Mouse (Mus musculus) lung, embryonic 15.5 days (tissue): ENCODE results near the gene Ppy. TPM values are rescaled to one million over a fixed set of nuclear protein-coding genes. Genes with fewer than 3 reads are reported as not detected.

Experiments used
- ATAC-seq: fragments of 200-750 bp; cut with Nextera tagmentation; 2 replicates; pipeline ENCODE4 v1.8.0; 2017; ENCODE audit warnings: moderate number of reproducible peaks, borderline replicate concordance; ENCODE audit not compliant: low FRiP score, low TSS enrichment; ENCODE audit errors: extremely low read depth
- H3K27ac ChIP-seq: fragments of 300-500 bp; sonication (generic); 2 replicates; pipeline ENCODE4 v1.5.1; 2015; ENCODE audit warnings: moderate library complexity, mild to moderate bottlenecking, inconsistent platforms
- H3K27me3 ChIP-seq: fragments of 300-500 bp; sonication (generic); 2 replicates; pipeline ENCODE4 v1.6.1; 2015; ENCODE audit warnings: inconsistent platforms
- H3K36me3 ChIP-seq: fragments of 300-500 bp; sonication (generic); 2 replicates; pipeline ENCODE4 v1.6.1; 2015; ENCODE audit warnings: inconsistent platforms
- H3K4me1 ChIP-seq: fragments of 300-500 bp; sonication (generic); 2 replicates; pipeline ENCODE4 v1.6.1; 2015; ENCODE audit warnings: inconsistent platforms
- H3K4me2 ChIP-seq: fragments of 300-500 bp; sonication (generic); 2 replicates; pipeline ENCODE4 v1.6.1; 2015; ENCODE audit warnings: inconsistent platforms, mild to moderate bottlenecking, moderate library complexity
- H3K4me3 ChIP-seq: fragments of 300-500 bp; sonication (generic); 2 replicates; pipeline ENCODE4 v1.5.1; 2015; ENCODE audit warnings: mild to moderate bottlenecking, inconsistent platforms
- H3K9ac ChIP-seq: fragments of 300-500 bp; sonication (generic); 2 replicates; pipeline ENCODE4 v1.6.1; 2015; ENCODE audit warnings: inconsistent platforms
- H3K9me3 ChIP-seq: fragments of 300-500 bp; sonication (generic); 2 replicates; pipeline ENCODE4 v1.6.1; 2016; ENCODE audit warnings: inconsistent platforms
- WGBS: fragments of 180-500 bp; shearing (Covaris S2); methylation state at CpG from one replicate; pipeline ENCODE4 v1.1.7; 2015; 5-methylcytosine and 5-hydroxymethylcytosine counted together
- polyA plus RNA-seq: library from polyadenylated mRNA; unstranded; fragments of >200 nt; fragmentation: Nextera tagmentation; extraction: Ambion mirVana; gene quantifications from 2 replicates; pipeline ENCODE4 v1.2.1, GENCODE M21; 2015

The Ppy gene
- not detected in 2 replicates for polyA plus RNA-seq

DNA sequence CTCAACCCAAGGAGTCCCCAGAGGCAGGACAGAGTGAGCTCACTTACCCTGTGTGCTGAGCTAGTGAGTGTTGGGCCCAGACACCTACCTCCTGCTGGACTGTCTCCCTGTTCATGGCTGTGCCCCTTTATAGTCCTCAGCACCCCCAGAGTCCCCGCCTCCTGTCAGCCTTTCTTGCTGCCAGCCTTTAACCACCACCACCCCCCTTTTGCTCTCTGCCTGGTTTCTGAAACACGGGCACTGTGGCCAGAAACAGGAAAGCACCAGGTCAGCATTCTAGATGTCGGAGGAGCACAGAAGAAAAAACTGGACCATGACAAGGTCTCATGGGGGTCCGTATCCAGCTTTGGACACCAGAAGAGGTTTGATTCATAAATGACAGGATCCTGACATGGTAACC, at the start of gene Ppy:
TSS of gene Ppy (minus strand) at position 101 of the 400 bp plus-strand sequence.
- Histone ChIP-seq H3K27me3 (peaks cover 39% of the 10 kb centered on the region), H3K9ac (no peak within 1 kb of the TSS), H3K4me2 (no peak within 1 kb of the TSS), H3K27ac (no peak within 1 kb of the TSS), H3K9me3 (no peaks in the 10 kb centered on the region), H3K36me3 (no peaks in the 10 kb centered on the region), H3K4me3 (no peak within 1 kb of the TSS), H3K4me1 (peaks cover 19% of the 10 kb centered on the region)
- 72% methylated on average over 4 of the region's 4 CpGs for WGBS
- ATAC-seq = no peak

DNA sequence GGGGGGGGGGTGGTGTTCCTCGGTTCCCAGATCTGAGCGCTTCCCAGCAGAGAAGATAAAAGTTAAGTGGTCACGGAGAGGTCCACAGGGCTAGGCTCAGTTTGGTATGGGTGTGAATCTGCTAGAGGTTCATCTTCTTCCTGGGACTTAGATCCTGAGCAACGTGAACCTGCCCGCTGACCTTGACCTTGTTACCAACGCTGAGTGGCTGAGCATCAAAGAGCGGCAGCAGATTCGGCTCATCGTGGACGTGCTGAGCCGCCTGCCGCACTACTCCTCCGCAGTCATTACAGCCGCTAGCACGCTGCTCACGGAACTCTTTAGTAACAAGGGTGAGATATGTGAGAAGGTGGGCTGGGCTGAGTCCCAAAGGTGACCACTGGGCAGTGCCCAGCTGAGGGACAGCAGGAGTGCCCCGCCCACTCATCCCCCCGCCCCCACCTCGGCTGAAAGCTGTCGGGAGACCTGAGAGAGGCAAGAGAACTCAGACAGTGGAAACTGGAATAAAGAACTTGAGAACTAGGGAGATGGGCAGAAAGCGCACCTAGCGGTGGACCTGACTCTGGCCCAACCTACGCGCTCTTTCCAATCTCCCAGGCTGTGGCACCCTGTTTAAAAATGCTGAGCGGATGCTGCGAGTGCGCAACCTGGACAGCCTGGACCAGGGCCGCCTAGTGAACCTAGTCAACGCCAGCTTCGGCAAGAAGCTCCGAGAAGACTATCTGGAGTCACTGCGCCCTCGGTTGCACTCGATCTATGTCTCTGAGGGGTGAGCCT, 46.3 kb upstream of the Ppy start:
- no peak overlapping the region for H3K27ac ChIP-seq
- WGBS = 9% methylated on average over 34 of the region's 34 CpGs
- H3K9ac ChIP-seq = no peak overlapping the region
- H3K4me3 ChIP-seq = no peak overlapping the region
- H3K27me3 ChIP-seq = peaks cover 75% of the 10 kb centered on the region
- H3K4me2 ChIP-seq = no peak overlapping the region
- no peaks in the 10 kb centered on the region for H3K36me3 ChIP-seq
- H3K9me3 ChIP-seq = no peaks in the 10 kb centered on the region
- H3K4me1 ChIP-seq = peaks cover 13% of the 10 kb centered on the region
- no peak for ATAC-seq

DNA sequence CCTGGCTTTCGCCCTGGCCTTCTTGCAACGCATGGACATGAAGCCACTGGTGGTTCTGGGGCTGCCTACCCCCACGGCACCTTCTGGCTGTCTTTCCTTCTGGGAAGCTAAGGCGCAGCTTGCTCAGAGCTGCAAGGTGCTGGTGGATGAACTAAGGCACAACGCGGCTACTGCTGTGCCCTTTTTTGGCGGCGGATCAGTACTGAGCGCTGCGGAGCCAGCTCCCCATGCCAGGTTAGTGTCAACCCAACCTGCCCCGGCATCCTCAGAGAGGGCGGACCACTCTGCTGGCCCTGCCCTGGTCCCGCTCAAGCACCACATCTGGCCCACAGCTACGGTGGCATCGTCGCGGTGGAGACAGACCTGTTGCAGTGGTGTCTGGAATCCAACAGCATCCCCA, 45.4 kb upstream of the Ppy start:
- WGBS = 11% methylated on average over 17 of the region's 17 CpGs
- no peak overlapping the region for H3K27ac ChIP-seq
- H3K9me3 ChIP-seq = no peaks in the 10 kb centered on the region
- H3K27me3 ChIP-seq = peaks cover 79% of the 10 kb centered on the region
- H3K4me2 ChIP-seq = no peak overlapping the region
- no peak overlapping the region for H3K4me3 ChIP-seq
- H3K36me3 ChIP-seq = no peaks in the 10 kb centered on the region
- no peak overlapping the region for H3K9ac ChIP-seq
- H3K4me1 ChIP-seq = peaks cover 13% of the 10 kb centered on the region
- no peak for ATAC-seq

DNA sequence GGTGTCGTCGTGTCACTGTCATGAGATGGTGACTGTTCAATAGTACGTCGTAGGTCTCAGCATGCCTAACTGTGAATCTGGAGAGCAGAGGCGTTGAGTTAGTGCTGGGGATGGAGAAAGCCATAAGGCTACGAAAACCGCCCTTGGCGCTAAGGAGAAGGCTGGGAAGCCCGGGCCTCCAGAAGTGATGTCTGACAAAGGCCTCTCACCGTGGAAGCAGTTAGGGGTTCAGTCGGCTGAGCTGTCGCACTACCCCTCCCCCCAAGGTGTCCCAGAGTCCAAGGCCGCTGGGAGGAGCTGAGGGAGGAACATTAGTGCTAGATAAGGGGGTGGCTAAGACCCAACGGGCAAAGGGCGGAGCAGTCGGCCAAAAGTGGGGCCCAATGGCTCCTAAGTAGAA, 44.9 kb upstream of the Ppy start:
- no peak overlapping the region for H3K9ac ChIP-seq
- no peak overlapping the region for H3K4me3 ChIP-seq
- peaks cover 79% of the 10 kb centered on the region for H3K27me3 ChIP-seq
- 4% methylated on average over 16 of the region's 16 CpGs for WGBS
- no peaks in the 10 kb centered on the region for H3K9me3 ChIP-seq
- H3K36me3 ChIP-seq = no peaks in the 10 kb centered on the region
- H3K4me1 ChIP-seq = peaks cover 13% of the 10 kb centered on the region
- no peak for ATAC-seq
- H3K4me2 ChIP-seq = peak overlapping the region; percentile 56; the same call in 1 of the 2 replicates
- no peak overlapping the region for H3K27ac ChIP-seq

DNA sequence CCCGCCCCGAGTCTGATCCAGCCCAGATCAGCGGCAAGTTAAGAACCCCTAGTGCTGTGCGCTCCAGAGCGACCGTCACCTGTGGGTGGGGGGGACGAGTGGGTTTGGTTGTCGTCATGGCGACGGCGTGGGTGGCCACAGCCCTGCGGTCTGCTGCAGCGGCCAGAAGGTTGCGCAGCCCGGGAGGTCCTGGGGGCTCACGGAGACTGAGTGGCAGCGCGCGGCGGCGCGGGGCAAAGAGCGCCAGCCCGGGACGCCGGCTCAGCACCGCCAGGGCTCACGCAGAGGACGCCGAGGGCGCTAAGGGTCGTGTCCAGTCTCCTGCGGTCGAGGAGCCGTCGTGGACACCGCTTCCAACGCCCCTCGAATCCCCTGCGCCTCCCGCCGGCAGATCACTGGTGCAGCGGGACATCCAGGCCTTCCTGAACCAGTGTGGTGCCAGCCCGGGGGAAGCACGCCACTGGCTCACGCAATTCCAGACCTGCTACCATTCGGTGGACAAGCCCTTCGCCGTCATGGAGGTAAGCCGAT, 44.4 kb upstream of the Ppy start, which contains the start of gene Nags:
TSS of gene Nags (plus strand) at position 43 of the 531 bp plus-strand sequence.
- Histone ChIP-seq H3K9ac (no peak within 1 kb of the TSS), H3K27ac (no peak within 1 kb of the TSS), H3K4me2 (peak within 1 kb of the TSS; percentile 56), H3K27me3 (peaks cover 79% of the 10 kb centered on the region), H3K4me1 (peaks cover 13% of the 10 kb centered on the region), H3K9me3 (no peaks in the 10 kb centered on the region), H3K36me3 (no peaks in the 10 kb centered on the region), H3K4me3 (peak within 1 kb of the TSS; percentile 30)
- under 1% methylated on average over 50 of the region's 50 CpGs for WGBS
- ATAC-seq = peak; percentile 28; the same call in 1 of the 2 replicates

DNA sequence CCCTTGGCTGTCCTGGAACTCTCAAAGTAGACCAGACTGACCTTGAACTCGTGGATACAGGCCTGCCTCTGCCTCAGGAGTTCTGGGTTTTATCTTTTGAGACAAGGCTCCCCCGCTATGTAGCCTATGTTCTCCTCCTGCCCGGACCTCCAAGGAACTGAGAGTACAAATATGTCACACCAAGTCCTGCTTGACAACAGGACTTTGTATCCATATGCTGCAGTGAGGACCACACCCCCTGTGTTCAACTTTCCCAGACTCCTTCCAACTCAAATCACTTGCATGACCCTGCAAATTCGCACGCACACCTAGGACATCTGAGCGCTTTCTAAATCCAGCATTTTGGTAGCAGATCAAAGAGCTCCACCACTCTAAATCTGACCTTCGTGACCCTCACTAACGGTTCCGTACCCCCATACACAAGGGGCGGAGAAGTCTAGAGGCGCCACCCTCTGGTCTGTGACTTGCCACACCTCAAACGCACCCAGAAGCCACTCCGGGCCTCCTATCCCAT, 43.9 kb upstream of the Ppy start:
- Histone ChIP-seq H3K27me3 (peaks cover 79% of the 10 kb centered on the region), H3K36me3 (no peaks in the 10 kb centered on the region), H3K27ac (no peak overlapping the region), H3K4me3 (peak overlapping the region; percentile 30), H3K9me3 (no peaks in the 10 kb centered on the region), H3K4me1 (peaks cover 13% of the 10 kb centered on the region), H3K4me2 (peak overlapping the region; percentile 56), H3K9ac (no peak overlapping the region)
- WGBS = 20% methylated on average over 13 of the region's 13 CpGs
- no peak for ATAC-seq

DNA sequence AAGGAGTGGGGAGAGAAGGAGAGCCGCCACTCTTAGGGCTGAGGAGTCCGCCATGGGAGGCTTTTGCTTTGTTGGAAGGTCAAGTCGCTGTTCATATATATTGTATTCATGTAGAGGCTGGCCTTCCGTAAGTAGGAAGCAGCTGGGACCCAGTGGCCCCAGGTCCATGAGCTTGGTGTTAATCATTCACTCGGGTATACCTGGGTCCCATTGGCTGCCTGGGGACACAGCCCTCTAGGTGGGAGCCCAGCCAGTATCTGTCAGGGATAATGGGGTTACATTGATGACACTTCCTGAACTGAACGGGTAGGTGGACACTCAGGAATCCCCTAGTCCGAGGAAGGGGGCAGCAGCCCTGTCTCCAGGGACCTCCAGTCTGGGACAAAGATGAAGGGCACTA, 41.2 kb upstream of the Ppy start:
- Histone ChIP-seq H3K4me2 (no peak overlapping the region), H3K27me3 (peaks cover 54% of the 10 kb centered on the region), H3K27ac (no peak overlapping the region), H3K9ac (no peak overlapping the region), H3K9me3 (no peaks in the 10 kb centered on the region), H3K36me3 (no peaks in the 10 kb centered on the region), H3K4me1 (peaks cover 13% of the 10 kb centered on the region), H3K4me3 (no peak overlapping the region)
- WGBS = 52% methylated on average over 7 of the region's 7 CpGs
- ATAC-seq = no peak

DNA sequence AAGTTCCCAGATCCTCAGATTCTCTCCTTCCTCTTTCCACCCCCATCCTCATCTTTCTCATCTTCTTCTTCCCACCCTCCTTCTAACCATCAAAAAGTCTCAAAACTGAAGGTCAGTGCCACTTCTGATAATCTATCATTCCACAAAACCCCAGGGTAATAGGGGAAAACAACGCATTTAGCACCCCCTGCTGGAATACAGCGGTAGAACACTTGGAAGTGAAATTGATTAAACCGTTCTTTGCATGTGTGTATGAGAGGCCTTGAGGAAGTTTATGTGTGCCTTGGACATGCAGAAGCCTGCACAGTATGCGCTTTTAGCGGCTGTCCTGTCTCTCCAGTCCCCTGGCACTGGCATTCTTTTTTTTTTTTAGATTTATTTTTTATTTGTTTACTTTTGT, 39.4 kb upstream of the Ppy start:
- no peaks in the 10 kb centered on the region for H3K36me3 ChIP-seq
- no peak overlapping the region for H3K27ac ChIP-seq
- 4% methylated on average over 5 of the region's 5 CpGs for WGBS
- no peak for ATAC-seq
- no peaks in the 10 kb centered on the region for H3K9me3 ChIP-seq
- peaks cover 4% of the 10 kb centered on the region for H3K4me1 ChIP-seq
- H3K9ac ChIP-seq = no peak overlapping the region
- no peak overlapping the region for H3K4me3 ChIP-seq
- no peak overlapping the region for H3K4me2 ChIP-seq
- H3K27me3 ChIP-seq = peaks cover 35% of the 10 kb centered on the region

DNA sequence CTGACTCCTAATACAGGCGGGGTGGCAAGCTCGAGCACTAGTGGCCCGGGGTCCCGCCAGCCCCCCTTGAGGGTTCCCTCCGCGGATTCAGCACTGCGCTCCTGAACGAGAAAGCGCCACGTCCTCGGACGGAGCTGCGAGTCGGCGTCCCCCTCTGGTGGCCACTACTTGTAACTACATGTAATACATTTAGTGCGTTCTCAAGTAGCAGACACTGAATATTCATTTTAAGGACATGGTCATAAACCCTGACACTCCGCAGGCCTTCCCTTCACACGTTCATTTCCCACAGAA, 37.3 kb upstream of the Ppy start:
- Histone ChIP-seq H3K36me3 (no peaks in the 10 kb centered on the region), H3K9ac (no peak overlapping the region), H3K27me3 (peaks cover 17% of the 10 kb centered on the region), H3K4me2 (peak overlapping the region; percentile 55), H3K4me3 (peak overlapping the region; percentile 22), H3K4me1 (no peaks in the 10 kb centered on the region), H3K9me3 (no peaks in the 10 kb centered on the region), H3K27ac (no peak overlapping the region)
- under 1% methylated on average over 18 of the region's 18 CpGs for WGBS
- no peak for ATAC-seq

DNA sequence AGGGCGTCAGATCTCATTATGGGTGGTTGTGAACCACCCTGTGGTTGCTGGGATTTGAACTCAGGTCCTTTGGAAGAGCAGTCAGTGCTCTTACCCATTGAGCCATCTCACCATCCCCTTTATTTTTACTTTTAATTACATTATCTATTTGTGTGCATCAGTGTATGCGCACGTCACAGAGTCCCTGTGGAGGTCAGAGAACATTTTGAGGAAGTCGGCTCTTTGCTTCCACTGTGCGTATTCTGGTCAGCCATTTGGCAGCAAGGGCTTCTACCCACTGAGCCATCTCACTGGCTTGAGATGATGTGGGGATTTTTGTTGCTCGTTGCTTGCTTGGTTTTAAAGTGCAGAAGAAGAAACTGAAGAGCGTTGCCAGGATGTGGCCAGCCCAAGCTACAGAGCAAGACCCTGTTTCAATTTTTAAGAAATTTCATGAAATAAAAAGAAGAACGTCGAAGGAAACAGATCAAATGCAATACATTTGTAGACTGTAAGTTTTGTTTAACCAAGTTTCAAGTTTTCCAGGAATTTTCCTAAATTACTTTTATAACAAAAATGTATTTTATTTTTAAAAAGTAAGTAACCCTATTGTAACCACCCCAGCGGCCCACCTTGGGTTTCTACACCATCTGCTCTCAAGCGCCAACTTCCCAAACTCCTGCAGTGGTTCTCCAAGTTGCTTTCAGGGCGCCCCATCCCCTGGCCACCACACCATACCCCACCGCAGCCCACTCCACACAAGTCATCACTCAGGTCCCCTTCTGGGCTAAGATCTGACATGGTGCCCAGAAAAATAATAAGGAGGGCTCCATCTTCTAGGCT, 36.7 kb upstream of the Ppy start:
- no peaks in the 10 kb centered on the region for H3K36me3 ChIP-seq
- peak overlapping the region; percentile 22 for H3K4me3 ChIP-seq
- H3K27ac ChIP-seq = no peak overlapping the region
- H3K4me1 ChIP-seq = no peaks in the 10 kb centered on the region
- peak overlapping the region; percentile 55 for H3K4me2 ChIP-seq
- peaks cover 11% of the 10 kb centered on the region for H3K27me3 ChIP-seq
- H3K9me3 ChIP-seq = no peaks in the 10 kb centered on the region
- H3K9ac ChIP-seq = no peak overlapping the region
- no peak for ATAC-seq
- 39% methylated on average over 13 of the region's 13 CpGs for whole genome bisulfite sequencing

DNA sequence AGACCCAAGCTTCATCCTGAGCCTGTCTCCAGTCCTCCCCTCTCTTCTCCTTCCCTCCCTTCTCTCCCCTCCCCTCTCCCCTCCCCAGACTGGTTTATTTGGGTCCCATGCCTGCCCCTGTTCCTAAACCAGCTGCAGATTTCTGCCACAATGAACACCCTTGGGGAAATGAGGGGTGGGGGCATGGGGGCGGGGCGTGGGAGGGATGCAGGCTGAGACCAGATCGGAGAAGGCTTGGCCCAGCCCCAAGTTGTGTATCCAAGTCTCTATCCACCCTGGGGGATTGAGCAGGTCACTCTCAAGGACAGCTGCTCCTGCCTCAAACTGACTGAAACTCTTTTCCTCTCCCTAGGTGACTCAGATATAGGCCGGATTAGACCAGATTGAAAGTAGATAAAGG, 33.4 kb upstream of the Ppy start:
- H3K27ac ChIP-seq = no peak overlapping the region
- H3K27me3 ChIP-seq = peaks cover 3% of the 10 kb centered on the region; the same call in 1 of the 2 replicates
- 28% methylated on average over 4 of the region's 4 CpGs for WGBS
- H3K4me2 ChIP-seq = no peak overlapping the region
- H3K36me3 ChIP-seq = no peaks in the 10 kb centered on the region
- ATAC-seq = no peak
- H3K4me1 ChIP-seq = no peaks in the 10 kb centered on the region
- H3K9me3 ChIP-seq = no peaks in the 10 kb centered on the region
- no peak overlapping the region for H3K9ac ChIP-seq
- no peak overlapping the region for H3K4me3 ChIP-seq

DNA sequence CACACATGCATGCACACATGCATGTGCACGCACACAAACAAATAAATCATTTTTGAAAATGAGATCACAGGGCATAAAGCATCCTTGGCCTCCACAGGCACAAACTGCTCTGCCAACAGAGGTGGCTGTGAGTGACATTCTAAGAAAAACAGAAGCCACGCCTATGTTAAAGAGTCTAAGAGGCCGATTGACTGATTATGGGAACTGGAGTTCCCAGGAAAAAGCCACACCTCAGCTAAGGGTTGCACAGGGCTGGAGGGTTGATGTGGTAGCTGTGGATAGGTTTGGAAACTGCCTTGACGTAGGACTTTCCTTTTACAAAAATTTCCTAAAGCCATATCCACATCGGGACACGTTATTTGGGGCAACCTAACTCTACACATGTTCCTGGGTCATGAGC, 16.3 kb upstream of the Ppy start:
- no peak overlapping the region for H3K27ac ChIP-seq
- H3K4me3 ChIP-seq = no peak overlapping the region
- H3K4me1 ChIP-seq = no peaks in the 10 kb centered on the region
- H3K36me3 ChIP-seq = no peaks in the 10 kb centered on the region
- ATAC-seq = no peak
- 63% methylated on average over 6 of the region's 6 CpGs for WGBS
- H3K4me2 ChIP-seq = no peak overlapping the region
- no peaks in the 10 kb centered on the region for H3K9me3 ChIP-seq
- no peak overlapping the region for H3K9ac ChIP-seq
- H3K27me3 ChIP-seq = no peaks in the 10 kb centered on the region; the same call in 1 of the 2 replicates
